Mouse (Mus musculus) left cerebral cortex, adult 11 months (tissue): ENCODE results near the gene Zmynd11.

Experiments used
- DNase-seq: peaks from one replicate; pipeline ENCODE4 v3.0.0; 2022; ENCODE audit warnings: low spot score

Zmynd11 gene

DNA sequence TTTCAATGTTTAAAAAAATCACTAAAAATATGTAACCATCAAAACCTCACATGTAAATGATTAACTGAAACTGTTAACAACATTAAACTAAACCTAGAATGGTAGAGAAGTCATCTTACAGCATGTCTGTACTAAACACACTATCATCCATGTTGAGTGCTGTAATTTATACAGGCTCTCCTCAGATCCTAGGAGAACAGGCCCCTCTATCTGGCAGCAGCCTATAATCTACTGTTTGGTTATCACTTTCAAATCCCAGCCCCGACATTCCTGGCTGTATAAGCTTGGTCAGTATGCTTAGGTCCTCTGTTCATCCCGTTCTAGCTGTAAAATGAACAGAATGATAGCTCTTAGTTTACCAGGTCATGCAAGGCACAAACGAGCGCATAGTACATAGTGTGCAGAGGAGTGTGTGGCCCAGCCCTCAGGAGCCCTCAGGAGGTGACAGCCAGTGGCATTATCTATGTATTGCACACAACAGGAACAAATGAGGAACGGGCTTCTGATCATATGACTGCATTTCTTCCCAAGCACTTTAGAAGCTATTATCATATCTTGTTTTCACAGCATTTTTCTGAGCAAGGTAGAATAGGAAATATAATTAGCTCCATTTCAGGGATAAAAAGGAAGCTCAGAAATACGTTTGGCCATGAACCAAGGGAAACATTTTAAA is 51.5 kb downstream of the Zmynd11 start:
- no peak for DNase-seq

DNA sequence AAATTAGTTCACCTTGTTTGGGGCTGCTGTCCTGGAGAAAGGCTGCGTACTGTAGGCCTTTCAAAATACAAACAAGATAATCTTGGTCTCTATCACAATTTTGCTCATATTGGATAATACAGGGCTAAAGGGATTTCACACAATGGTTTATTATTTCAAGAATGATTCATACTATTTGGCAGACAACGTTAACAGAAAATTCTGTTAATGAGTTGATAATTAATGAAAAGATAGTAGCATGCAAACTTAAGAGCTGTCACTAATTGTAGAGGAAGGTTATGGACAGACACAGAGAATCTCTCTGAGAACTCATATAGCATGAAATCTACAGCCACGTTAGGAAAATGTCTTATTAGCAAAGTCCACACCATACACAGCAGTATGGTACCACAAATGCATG is 52.2 kb downstream of the Zmynd11 start:
- DNase-seq: no peak

GRCm38 (mm10) chr13:9712409-9712808 is 52.7 kb downstream of the Zmynd11 start:
- no peak for DNase-seq

DNA sequence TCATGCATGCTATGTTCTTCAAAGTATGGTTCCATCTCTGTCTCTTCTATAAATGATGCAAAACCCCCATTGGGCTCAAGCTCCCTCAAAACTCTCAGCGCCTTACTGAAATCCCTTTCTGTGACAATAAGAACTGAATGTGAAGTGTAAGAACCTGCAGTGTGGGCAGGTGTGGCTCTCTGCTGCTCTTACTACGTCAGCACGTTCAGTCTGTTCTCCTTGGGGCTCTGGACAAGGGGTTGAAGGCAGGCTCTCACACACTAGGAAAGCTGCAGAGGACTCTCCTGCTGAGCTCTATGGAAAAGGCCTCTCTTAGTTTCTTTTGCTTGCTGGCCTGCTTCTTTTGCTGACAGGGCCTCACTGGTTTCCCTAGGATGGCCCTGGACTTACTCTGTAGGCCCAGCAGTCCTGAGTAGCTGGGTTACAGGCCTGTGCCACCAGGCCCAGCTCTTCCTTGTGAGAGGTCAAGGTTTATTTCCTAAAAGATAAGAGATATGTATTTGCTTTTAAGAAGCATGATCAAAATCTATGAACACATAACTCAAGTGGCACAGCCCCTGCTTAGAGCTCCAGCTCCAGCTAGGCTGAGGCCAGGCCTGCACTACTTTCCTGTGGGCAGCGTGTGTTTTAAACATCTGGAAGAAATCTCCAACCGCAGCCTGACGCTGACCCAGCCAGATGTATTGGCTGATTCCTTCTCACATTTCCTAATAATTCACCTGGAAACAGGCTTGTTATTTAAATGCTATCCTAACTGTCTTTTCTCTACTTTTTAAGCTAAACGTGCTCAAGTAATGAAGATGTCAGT is 56.5 kb downstream of the Zmynd11 start:
- DNase-seq: no peak

DNA sequence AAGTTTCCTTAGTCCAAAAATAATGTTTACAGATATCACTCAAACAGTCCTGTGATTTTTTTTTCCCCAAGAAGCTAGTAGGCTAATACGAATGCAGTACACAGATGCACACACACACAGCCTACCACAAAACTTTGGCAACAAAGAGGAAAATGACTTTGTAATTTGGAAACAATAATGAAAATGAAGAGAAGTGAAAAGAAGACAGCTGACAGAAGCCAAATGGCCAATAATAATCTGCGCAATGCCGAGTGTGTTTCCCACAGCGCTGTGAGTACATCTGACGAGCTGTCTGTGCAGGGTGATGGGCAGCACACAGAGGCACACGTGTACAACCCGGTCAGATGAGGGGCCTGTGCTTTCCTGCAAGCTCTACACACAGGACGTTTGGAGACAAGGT is 58.4 kb downstream of the Zmynd11 start:
- no peak for DNase-seq

GRCm38 (mm10) chr13:9702615-9703235 is 62.4 kb downstream of the Zmynd11 start:
- no peak for DNase-seq

GRCm38 (mm10) chr13:9697340-9697739 is 67.8 kb downstream of the Zmynd11 start:
- DNase-seq: no peak

DNA sequence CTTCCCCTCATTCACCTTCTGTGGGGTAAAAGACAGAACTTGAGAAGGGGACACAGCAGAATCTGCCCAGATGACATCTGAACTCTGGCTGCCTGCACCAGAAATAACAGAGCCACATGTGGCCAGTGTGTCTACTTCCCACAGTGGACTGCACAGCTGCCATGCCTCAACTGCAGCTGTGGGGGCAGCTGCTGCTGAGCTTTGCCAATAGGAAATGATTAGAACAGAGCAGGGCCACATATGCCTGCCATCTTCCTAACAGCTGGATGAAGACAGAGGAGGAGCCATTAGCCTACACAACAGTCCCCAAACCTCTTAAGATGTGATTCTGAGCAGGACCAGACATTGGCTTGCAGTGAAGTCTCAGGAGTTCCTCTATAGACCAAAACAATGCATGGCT is 69.3 kb downstream of the Zmynd11 start:
- DNase-seq: no peak

- DNase-seq: no peak
Observed at GRCm38 (mm10) chr13:9695403-9695802, 69.7 kb downstream of the Zmynd11 start.

- DNase-seq: no peak
Observed at GRCm38 (mm10) chr13:9694651-9695050, 70.5 kb downstream of the Zmynd11 start.

GRCm38 (mm10) chr13:9692876-9693275 is 72.3 kb downstream of the Zmynd11 start:
- DNase-seq: no peak

GRCm38 (mm10) chr13:9689366-9689765 is 75.8 kb downstream of the Zmynd11 start:
- no peak for DNase-seq

GRCm38 (mm10) chr13:9686765-9687164 is 78.4 kb downstream of the Zmynd11 start:
- no peak for DNase-seq

GRCm38 (mm10) chr13:9686261-9686660 is 78.9 kb downstream of the Zmynd11 start:
- no peak for DNase-seq

DNA sequence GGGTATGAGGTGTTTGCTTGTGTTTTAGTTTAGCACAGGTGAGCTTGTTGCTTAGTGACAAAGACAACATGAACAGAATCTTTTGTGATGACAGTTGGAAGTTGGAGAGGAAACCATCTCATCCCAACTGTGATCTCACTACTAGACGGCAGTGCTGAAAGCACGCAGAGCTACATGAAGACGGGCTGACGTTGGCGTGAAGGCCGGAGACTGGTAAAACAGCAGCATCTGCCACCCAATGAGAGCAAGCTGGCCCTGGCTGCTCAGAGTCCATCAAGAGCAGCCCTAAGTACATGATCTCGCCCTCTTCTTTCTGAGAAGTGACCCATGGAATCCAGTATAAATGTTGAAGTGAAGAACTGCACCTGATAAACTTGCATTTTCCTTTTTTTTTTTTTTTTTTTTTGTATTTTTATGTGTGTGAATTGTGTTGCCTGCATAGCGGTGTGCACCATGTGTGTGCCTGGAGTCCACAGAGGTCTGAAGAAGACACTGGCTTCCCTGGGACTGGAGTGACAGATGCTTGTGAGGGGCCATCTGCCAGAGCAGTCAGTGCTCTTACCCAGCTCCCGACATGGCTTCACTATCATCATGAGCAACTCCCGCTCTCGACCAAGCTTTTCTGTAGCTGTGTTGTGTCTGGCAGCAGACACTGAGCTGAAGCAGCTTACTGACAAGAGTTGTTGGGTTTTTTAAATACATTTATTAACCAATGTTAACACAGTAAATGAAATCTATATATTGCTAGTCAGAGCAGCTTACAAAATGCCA is 80.8 kb downstream of the Zmynd11 start:
- no peak for DNase-seq

GRCm38 (mm10) chr13:9683280-9683679 is 81.8 kb downstream of the Zmynd11 start:
- no peak for DNase-seq

DNA sequence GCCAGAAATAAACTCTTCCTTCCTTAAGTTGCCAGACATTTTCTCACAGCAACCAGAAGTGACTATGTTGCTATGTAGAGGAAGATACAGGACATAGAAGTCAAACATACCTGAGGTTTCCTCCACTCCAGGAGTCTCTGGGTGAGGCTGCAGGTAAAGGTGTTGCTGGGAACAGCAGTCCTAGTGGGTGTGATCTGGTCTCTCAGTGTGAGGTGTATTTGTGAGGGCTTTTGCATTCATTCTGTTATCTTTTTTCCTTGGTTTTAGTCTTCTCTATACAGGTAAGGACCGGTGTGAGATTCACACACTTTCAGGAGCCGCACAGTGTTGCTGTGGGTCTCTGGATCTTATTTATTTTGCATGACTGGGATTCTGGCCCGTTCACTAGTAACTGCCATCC is 83.6 kb downstream of the Zmynd11 start:
- no peak for DNase-seq

- no peak for DNase-seq
Observed at GRCm38 (mm10) chr13:9674126-9674525, 91.0 kb downstream of the Zmynd11 start.

DNA sequence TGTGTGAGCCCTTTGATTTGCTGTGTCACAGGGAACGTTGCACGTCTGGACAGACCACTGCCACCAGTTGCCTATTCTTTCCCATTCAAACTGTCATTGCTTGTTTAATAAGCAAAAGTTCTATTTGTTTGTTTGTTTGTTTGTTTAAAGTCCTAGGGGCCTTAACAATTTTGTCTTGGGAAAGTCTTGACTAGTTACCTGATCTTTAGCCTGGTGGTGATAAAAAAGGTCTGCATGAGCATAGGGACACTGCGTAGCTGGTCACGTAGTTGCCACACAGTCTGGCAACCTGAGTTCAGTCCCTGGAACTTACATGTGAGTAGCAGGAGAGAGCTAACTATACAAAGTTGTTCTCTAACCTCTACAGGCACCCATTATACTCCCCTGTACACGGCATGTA is 95.9 kb downstream of the Zmynd11 start:
- no peak for DNase-seq

DNA sequence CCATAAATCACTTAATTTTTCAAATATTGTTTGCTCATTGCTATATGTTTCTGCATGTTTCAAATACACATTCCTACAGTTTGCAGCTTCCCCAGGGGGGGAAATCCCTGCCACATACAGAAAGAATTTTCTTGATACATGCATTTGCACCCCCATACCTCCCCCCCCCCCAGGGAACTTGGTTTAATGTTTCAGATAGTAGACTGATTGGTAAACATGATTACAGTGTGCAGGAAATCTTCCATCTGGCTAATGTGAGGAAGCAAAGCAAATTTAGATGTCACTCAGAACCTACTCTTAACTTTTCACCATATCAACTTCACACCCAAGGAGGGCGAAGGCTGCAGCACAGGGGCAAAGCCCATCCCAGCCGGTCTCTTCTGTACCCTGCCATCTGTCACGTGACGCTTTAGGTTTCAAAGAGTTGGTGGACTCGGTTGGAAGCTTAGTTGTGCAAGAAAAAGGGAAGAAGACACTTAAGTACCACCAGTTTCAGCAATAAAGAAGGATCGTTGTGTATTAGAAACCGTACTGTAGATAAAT is 97.1 kb downstream of the Zmynd11 start:
- no peak for DNase-seq

DNA sequence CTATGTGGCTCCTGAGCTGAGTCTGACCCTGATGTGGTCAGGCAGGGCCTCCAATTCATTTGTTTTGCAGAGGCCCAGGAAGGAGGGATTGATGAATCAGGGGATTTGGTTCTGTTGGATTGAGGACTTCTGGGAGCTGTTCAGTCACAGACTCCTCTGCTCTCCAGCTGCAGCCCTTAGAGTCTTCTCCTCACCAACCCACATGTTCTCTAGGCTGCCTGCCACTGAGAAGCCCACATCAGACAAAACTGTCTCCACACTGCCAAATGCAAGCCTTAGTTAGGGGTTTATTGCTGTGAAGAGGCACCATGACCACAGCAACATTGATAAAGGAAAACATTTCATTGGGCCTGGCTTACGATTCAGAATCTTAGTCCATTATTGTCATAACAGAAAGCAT is 101.5 kb downstream of the Zmynd11 start:
- DNase-seq: no peak

- no peak for DNase-seq
Observed at GRCm38 (mm10) chr13:9660711-9661110, 104.4 kb downstream of the Zmynd11 start.
